Mouse (Mus musculus) forebrain, embryonic 11.5 days (tissue): ENCODE measurements around the gene Wars2. TPM values are rescaled to one million over a fixed set of nuclear protein-coding genes. Genes with fewer than 3 reads are reported as not detected.

Source experiments
- ATAC-seq: fragments of 200-750 bp; cut with Nextera tagmentation; replicated peaks from 2 replicates; pipeline ENCODE4 v1.8.0; 2017; ENCODE audit warnings: moderate TSS enrichment; ENCODE audit not compliant: low FRiP score
- DNase-seq: peaks from one replicate; pipeline ENCODE4 v3.0.0-alpha.2; 2017; ENCODE audit warnings: low spot score
- H3K27ac ChIP-seq: fragments of 300-500 bp; sonication (generic); 2 replicates; pipeline ENCODE4 v1.5.1; 2014; ENCODE audit warnings: low read depth, low read length
- H3K27me3 ChIP-seq: fragments of 300-500 bp; sonication (generic); 2 replicates; pipeline ENCODE4 v1.6.1; 2014; ENCODE audit warnings: mild to moderate bottlenecking, low read length, mixed read lengths; ENCODE audit not compliant: control insufficient read depth, insufficient read depth
- H3K36me3 ChIP-seq: fragments of 300-500 bp; sonication (generic); 2 replicates; pipeline ENCODE4 v1.6.1; 2014; ENCODE audit warnings: mild to moderate bottlenecking, low read length, moderate library complexity, mixed read lengths; ENCODE audit not compliant: control insufficient read depth, insufficient read depth
- H3K4me1 ChIP-seq: fragments of 300-500 bp; sonication (generic); replicated peaks from 2 replicates; pipeline ENCODE4 v1.6.1; 2014; ENCODE audit warnings: low read length, mixed read lengths; ENCODE audit not compliant: control insufficient read depth, insufficient read depth
- H3K4me2 ChIP-seq: fragments of 300-500 bp; sonication (generic); 2 replicates; pipeline ENCODE4 v1.6.1; 2014; ENCODE audit warnings: low read depth, mild to moderate bottlenecking, low read length, moderate library complexity, mixed read lengths; ENCODE audit not compliant: severe bottlenecking
- H3K4me3 ChIP-seq: fragments of 300-500 bp; sonication (generic); 2 replicates; pipeline ENCODE4 v1.5.1; 2014; ENCODE audit warnings: low read depth, low read length
- H3K9ac ChIP-seq: fragments of 300-500 bp; sonication (generic); 2 replicates; pipeline ENCODE4 v1.6.1; 2014; ENCODE audit warnings: low read length
- H3K9me3 ChIP-seq: fragments of 300-500 bp; sonication (generic); 2 replicates; pipeline ENCODE4 v1.6.1; 2016; ENCODE audit warnings: low read length, mixed read lengths; ENCODE audit not compliant: control insufficient read depth
- WGBS: fragments of 180-500 bp; shearing (Covaris S2); extraction: QIAGEN DNeasy Blood & Tissue Kit; methylation state at CpG from one replicate; pipeline ENCODE4 v1.1.7; 2014; 5-methylcytosine and 5-hydroxymethylcytosine counted together
- microRNA-seq: library from miRNA; unstranded; fragments of <30 nt; microRNA quantifications from one replicate; pipeline ENCODE4, GENCODE M21; 2016; ENCODE audit not compliant: insufficient number of aligned reads
- polyA plus RNA-seq: library from polyadenylated mRNA; unstranded; fragments of >200 nt; fragmentation: Nextera tagmentation; extraction: Ambion mirVana; gene quantifications from 2 replicates; pipeline ENCODE4 v1.2.1, GENCODE M21; 2014

The Wars2 gene
- polyA plus RNA-seq, 1 experiment from 2014 or later: 7.5 TPM

DNA sequence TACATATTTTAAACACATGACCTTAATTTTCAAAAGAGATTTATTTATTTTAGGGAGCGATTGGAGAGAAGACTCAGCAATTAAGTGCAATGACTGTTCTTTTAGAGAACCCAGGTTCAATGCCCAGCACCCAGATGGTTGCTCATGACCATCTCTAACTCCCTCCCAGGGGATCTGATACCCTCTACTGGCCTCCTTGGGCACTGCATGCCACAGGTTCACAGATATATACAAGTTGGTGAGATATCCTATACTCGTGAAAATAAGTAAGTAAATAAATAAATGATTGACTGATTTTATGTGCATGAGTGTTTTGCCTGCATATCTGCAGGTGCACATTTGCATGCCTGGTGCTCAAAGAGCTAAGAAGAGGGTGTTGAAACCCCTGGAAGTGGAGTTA, 147.4 kb downstream of the Wars2 start:
- H3K27me3 ChIP-seq: no peaks in the 10 kb centered on the region
- no peak overlapping the region for H3K27ac ChIP-seq
- no peak overlapping the region for H3K4me3 ChIP-seq
- H3K9ac ChIP-seq: no peak overlapping the region
- ATAC-seq (no peak), DNase-seq (no peak)
- H3K4me2 ChIP-seq: no peak overlapping the region
- no peaks in the 10 kb centered on the region for H3K4me1 ChIP-seq
- 59% methylated on average over 2 of the region's 2 CpGs for WGBS
- H3K9me3 ChIP-seq: no peaks in the 10 kb centered on the region
- no peaks in the 10 kb centered on the region for H3K36me3 ChIP-seq

Small RNAs within 50 kb of the gene (microRNA-seq; reads per million reads assigned to microRNA genes)
- gene Mir6481: not detected

Other genes with a start within 250 kb of the Wars2 start
- not detected in 2 replicates for gene Hao2, start 247.8 kb upstream of the Wars2 start, polyA plus RNA-seq
- 3.2 and 3.8 TPM in 2 replicates for gene Tbx15, start 99.3 kb downstream of the Wars2 start, polyA plus RNA-seq